Mouse (Mus musculus): ENCODE measurements around the gene Slc35b1. TPM values are rescaled to one million over a fixed set of nuclear protein-coding genes. Genes with fewer than 3 reads are reported as not detected.

Gene Slc35b1
- polyA plus RNA-seq, 1 experiment from 2014 or later, result 90.5 TPM

DNA sequence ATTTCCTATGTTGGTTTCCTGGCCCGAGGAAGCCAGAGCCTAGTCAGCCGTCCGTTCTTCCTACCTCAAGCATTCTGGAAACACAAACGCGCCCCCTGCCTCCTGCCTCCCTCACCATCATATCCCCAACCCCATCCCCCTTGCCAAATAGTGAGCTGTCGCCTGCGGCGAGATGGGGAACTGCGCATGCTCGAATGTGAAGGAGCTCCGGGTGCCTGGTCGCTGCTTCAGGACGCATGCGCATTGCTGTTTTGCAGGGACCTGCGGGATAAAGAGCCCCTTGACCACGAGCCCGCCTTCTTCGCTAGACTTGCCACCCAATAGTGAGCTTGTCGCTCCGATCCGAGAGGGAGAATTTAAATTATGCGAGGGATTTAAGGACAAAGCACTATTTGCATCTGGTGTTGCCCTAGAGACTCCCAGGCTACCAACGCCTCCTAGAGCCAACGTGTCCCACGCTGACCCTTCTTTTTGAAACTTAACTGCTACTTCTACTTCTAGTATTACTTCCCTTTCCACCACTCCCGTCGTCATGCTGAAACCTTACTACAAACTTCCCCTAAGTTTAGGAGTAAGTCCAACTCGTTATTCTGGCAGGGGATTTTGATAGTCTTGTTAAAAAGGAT lies 30.2 kb downstream of the Slc35b1 start:
- H3K36me3 ChIP-seq (ENCODE audit: control insufficient read depth, insufficient read depth, low read length), result peaks cover 4% of the 10 kb centered on the region; the same call in 1 of the 2 replicates
- H3K4me2 ChIP-seq (ENCODE audit: low read length), result peak overlapping the region; percentile 80
- peak; percentile 94 for DNase-seq (ENCODE audit: low spot score)
- no peaks in the 10 kb centered on the region for H3K9me3 ChIP-seq (ENCODE audit: control insufficient read depth, low read length)
- peak overlapping the region; percentile 65 for H3K4me3 ChIP-seq (ENCODE audit: low read depth, low read length)
- H3K4me1 ChIP-seq (replicated peaks; ENCODE audit: control insufficient read depth, insufficient read depth, low read length), result peaks cover 10% of the 10 kb centered on the region
- H3K9ac ChIP-seq (ENCODE audit: low read length), result peak overlapping the region; percentile 71
- WGBS, result under 1% methylated on average over 28 of the region's 28 CpGs
- ATAC-seq (replicated peaks; ENCODE audit: low FRiP score, low TSS enrichment, low read depth), result peak; percentile 85
- H3K27ac ChIP-seq (ENCODE audit: low read depth), result peak overlapping the region; percentile 93
- no peaks in the 10 kb centered on the region for H3K27me3 ChIP-seq (replicated peaks; ENCODE audit: control insufficient read depth, insufficient read depth, low read length)

DNA sequence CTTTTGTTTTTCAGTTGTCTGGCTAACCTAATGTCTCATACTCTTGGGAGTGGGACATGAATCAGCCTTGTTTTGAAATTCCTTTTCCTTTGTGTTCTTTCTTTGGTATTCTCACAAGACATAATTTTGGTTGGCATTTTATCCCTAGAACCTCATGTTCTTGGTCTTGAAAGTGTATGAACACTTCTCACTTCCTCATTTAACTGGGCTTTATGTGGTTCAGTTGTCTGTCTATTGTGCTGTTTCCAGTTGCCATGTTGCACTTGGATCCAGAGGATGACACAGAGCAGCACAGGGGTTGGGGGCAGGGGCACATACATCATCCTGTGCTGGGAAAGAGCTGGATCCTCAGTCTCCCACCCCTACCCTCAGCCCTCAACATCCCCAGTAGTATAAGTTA lies 31.4 kb downstream of the Slc35b1 start:
- Histone ChIP-seq H3K27ac (ENCODE audit: low read depth) (no peak overlapping the region), H3K27me3 (replicated peaks; ENCODE audit: control insufficient read depth, insufficient read depth, low read length) (no peaks in the 10 kb centered on the region), H3K4me1 (replicated peaks; ENCODE audit: control insufficient read depth, insufficient read depth, low read length) (peaks cover 10% of the 10 kb centered on the region), H3K4me2 (ENCODE audit: low read length) (peak overlapping the region; percentile 80), H3K4me3 (ENCODE audit: low read depth, low read length) (peak overlapping the region; percentile 65; the same call in 1 of the 2 replicates), H3K9ac (ENCODE audit: low read length) (no peak overlapping the region), H3K36me3 (ENCODE audit: control insufficient read depth, insufficient read depth, low read length) (peaks cover 4% of the 10 kb centered on the region; the same call in 1 of the 2 replicates), H3K9me3 (ENCODE audit: control insufficient read depth, low read length) (no peaks in the 10 kb centered on the region)
- ATAC-seq (replicated peaks; ENCODE audit: low FRiP score, low TSS enrichment, low read depth) (no peak), DNase-seq (ENCODE audit: low spot score) (peak; percentile 37)

GRCm38 (mm10) chr11:95417341-95417740 lies 32.8 kb downstream of the Slc35b1 start:
- no peak overlapping the region for H3K4me2 ChIP-seq (ENCODE audit: low read length)
- peaks cover 4% of the 10 kb centered on the region; the same call in 1 of the 2 replicates for H3K36me3 ChIP-seq (ENCODE audit: control insufficient read depth, insufficient read depth, low read length)
- no peak overlapping the region for H3K27ac ChIP-seq (ENCODE audit: low read depth)
- peaks cover 10% of the 10 kb centered on the region for H3K4me1 ChIP-seq (replicated peaks; ENCODE audit: control insufficient read depth, insufficient read depth, low read length)
- 90% methylated on average over 5 of the region's 5 CpGs for WGBS
- H3K9ac ChIP-seq (ENCODE audit: low read length), result no peak overlapping the region
- ATAC-seq (replicated peaks; ENCODE audit: low FRiP score, low TSS enrichment, low read depth), result no peak
- peak; percentile 0 for DNase-seq (ENCODE audit: low spot score)
- H3K27me3 ChIP-seq (replicated peaks; ENCODE audit: control insufficient read depth, insufficient read depth, low read length), result no peaks in the 10 kb centered on the region
- no peak overlapping the region for H3K4me3 ChIP-seq (ENCODE audit: low read depth, low read length)
- no peaks in the 10 kb centered on the region for H3K9me3 ChIP-seq (ENCODE audit: control insufficient read depth, low read length)

DNA sequence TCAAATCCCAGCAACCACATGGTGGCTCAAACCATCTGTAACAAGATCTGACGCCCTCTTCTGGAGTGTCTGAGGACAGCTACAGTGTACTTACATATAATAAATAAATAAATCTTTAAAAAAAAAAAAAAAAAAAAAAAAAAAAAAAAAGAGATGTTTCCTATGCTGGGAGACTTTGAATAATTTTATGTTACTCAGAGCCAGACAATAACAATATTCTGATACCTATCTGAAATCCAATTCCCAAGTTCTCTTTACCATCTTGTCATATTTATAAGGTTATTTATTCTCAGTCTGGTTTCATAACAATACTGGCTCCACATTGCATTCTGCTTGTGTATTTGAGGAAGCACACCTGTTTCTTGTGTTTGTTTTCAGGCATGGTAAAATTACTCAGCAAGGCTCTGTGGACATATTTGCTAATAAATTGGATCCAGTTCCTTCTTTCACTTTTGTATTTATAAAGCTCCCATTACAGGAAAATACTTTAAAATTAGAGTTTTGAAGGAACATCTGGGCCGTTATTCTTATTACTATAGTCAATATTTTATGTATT lies 36.5 kb downstream of the Slc35b1 start:
- H3K27ac ChIP-seq (ENCODE audit: low read depth), result no peak overlapping the region
- H3K4me3 ChIP-seq (ENCODE audit: low read depth, low read length), result no peak overlapping the region
- H3K4me2 ChIP-seq (ENCODE audit: low read length), result no peak overlapping the region
- H3K9ac ChIP-seq (ENCODE audit: low read length), result no peak overlapping the region
- peaks cover 4% of the 10 kb centered on the region; the same call in 1 of the 2 replicates for H3K36me3 ChIP-seq (ENCODE audit: control insufficient read depth, insufficient read depth, low read length)
- DNase-seq (ENCODE audit: low spot score), result no peak
- no peaks in the 10 kb centered on the region for H3K27me3 ChIP-seq (replicated peaks; ENCODE audit: control insufficient read depth, insufficient read depth, low read length)
- peaks cover 1% of the 10 kb centered on the region for H3K4me1 ChIP-seq (replicated peaks; ENCODE audit: control insufficient read depth, insufficient read depth, low read length)
- no peak for ATAC-seq (replicated peaks; ENCODE audit: low FRiP score, low TSS enrichment, low read depth)
- no peaks in the 10 kb centered on the region for H3K9me3 ChIP-seq (ENCODE audit: control insufficient read depth, low read length)
- WGBS, result 81% methylated on average over 2 of the region's 2 CpGs

- Histone ChIP-seq H3K9ac (ENCODE audit: low read length) (no peak overlapping the region), H3K27me3 (replicated peaks; ENCODE audit: control insufficient read depth, insufficient read depth, low read length) (no peaks in the 10 kb centered on the region), H3K36me3 (ENCODE audit: control insufficient read depth, insufficient read depth, low read length) (peaks cover 4% of the 10 kb centered on the region; the same call in 1 of the 2 replicates), H3K4me3 (ENCODE audit: low read depth, low read length) (no peak overlapping the region), H3K9me3 (ENCODE audit: control insufficient read depth, low read length) (no peaks in the 10 kb centered on the region), H3K27ac (ENCODE audit: low read depth) (no peak overlapping the region), H3K4me2 (ENCODE audit: low read length) (no peak overlapping the region), H3K4me1 (replicated peaks; ENCODE audit: control insufficient read depth, insufficient read depth, low read length) (no peaks in the 10 kb centered on the region)
- WGBS, result 83% methylated on average over 3 of the region's 3 CpGs
- peak; percentile 44 for DNase-seq (ENCODE audit: low spot score)
- no peak for ATAC-seq (replicated peaks; ENCODE audit: low FRiP score, low TSS enrichment, low read depth)
Observed at GRCm38 (mm10) chr11:95423505-95423904, 39.0 kb downstream of the Slc35b1 start.

- Histone ChIP-seq H3K36me3 (ENCODE audit: control insufficient read depth, insufficient read depth, low read length) (0 out of 2 replicates have a peak, but pooled peaks cover 5% of the 10 kb centered on the region), H3K4me3 (ENCODE audit: low read depth, low read length) (no peak overlapping the region), H3K27ac (ENCODE audit: low read depth) (no peak overlapping the region), H3K4me2 (ENCODE audit: low read length) (no peak overlapping the region), H3K27me3 (replicated peaks; ENCODE audit: control insufficient read depth, insufficient read depth, low read length) (no peaks in the 10 kb centered on the region), H3K9me3 (ENCODE audit: control insufficient read depth, low read length) (no peaks in the 10 kb centered on the region), H3K4me1 (replicated peaks; ENCODE audit: control insufficient read depth, insufficient read depth, low read length) (no peaks in the 10 kb centered on the region), H3K9ac (ENCODE audit: low read length) (no peak overlapping the region)
- WGBS, result 70% methylated on average over 2 of the region's 2 CpGs
- no peak for ATAC-seq (replicated peaks; ENCODE audit: low FRiP score, low TSS enrichment, low read depth)
- DNase-seq (ENCODE audit: low spot score), result no peak
Observed at GRCm38 (mm10) chr11:95431344-95431743, 46.9 kb downstream of the Slc35b1 start.

GRCm38 (mm10) chr11:95432194-95432593 lies 47.7 kb downstream of the Slc35b1 start:
- no peaks in the 10 kb centered on the region for H3K9me3 ChIP-seq (ENCODE audit: control insufficient read depth, low read length)
- H3K27ac ChIP-seq (ENCODE audit: low read depth), result no peak overlapping the region
- 100% methylated on average over 2 of the region's 2 CpGs for WGBS
- H3K4me2 ChIP-seq (ENCODE audit: low read length), result no peak overlapping the region
- ATAC-seq (replicated peaks; ENCODE audit: low FRiP score, low TSS enrichment, low read depth) (no peak), DNase-seq (ENCODE audit: low spot score) (no peak)
- H3K36me3 ChIP-seq (ENCODE audit: control insufficient read depth, insufficient read depth, low read length), result 0 out of 2 replicates have a peak, but pooled peaks cover 5% of the 10 kb centered on the region
- H3K4me1 ChIP-seq (replicated peaks; ENCODE audit: control insufficient read depth, insufficient read depth, low read length), result no peaks in the 10 kb centered on the region
- no peak overlapping the region for H3K4me3 ChIP-seq (ENCODE audit: low read depth, low read length)
- no peaks in the 10 kb centered on the region for H3K27me3 ChIP-seq (replicated peaks; ENCODE audit: control insufficient read depth, insufficient read depth, low read length)
- H3K9ac ChIP-seq (ENCODE audit: low read length), result no peak overlapping the region
